Mouse (Mus musculus): Measurements from ENCODE around the gene Use1. TPM values are rescaled to one million over a fixed set of nuclear protein-coding genes. Genes with fewer than 3 reads are reported as not detected.

Gene Use1
- polyA plus RNA-seq, 1 experiment, result 180 TPM

- no peak for TF ChIP-seq MYOG (IDR thresholded peaks at IDR 0.05; ENCODE audit: control insufficient read depth in 1 of 3, insufficient read depth in 1 of 3, insufficient read length in 2 of 3, low read depth in 2 of 3)
- peak; percentile 17 for TF ChIP-seq POLR2A (IDR thresholded peaks at IDR 0.05; ENCODE audit: insufficient read length, low read depth)
- TF ChIP-seq REST (IDR thresholded peaks at IDR 0.05; ENCODE audit: insufficient read depth, insufficient read length), result no peak
- TF ChIP-seq SRF (IDR thresholded peaks at IDR 0.05; ENCODE audit: control insufficient read depth, insufficient read length, low read depth), result no peak
- TF ChIP-seq TCF3 (IDR thresholded peaks at IDR 0.05; ENCODE audit: insufficient read length, low read depth), result no peak
- no peak for TF ChIP-seq USF1 (IDR thresholded peaks at IDR 0.05; ENCODE audit: low read depth)
- peak; percentile 16 for TF ChIP-seq POLR2AphosphoS2 (IDR thresholded peaks at IDR 0.05; ENCODE audit: insufficient read length, low read depth)
- no peak for TF ChIP-seq TCF12 (IDR thresholded peaks at IDR 0.05; ENCODE audit: insufficient read depth, poor library complexity, severe bottlenecking)
- no peak for TF ChIP-seq E2F4 (IDR thresholded peaks at IDR 0.05; ENCODE audit: insufficient read depth)
- no peak for TF ChIP-seq MAX (IDR thresholded peaks at IDR 0.05; ENCODE audit: low read depth)
- TF ChIP-seq MYOD1 (IDR thresholded peaks at IDR 0.05; ENCODE audit: control insufficient read depth in 1 of 3, insufficient read length in 2 of 3, low read depth in 2 of 3), result peak in 1 of 3 experiments; percentile 1
- no peak for TF ChIP-seq CEBPB (IDR thresholded peaks at IDR 0.05; ENCODE audit: insufficient read depth, poor library complexity, severe bottlenecking)
- H3K4me2 ChIP-seq (ENCODE audit: low read depth), result peak overlapping the region; percentile 81
These were observed 13.8 kb downstream of the Use1 start for GRCm38 (mm10) chr8:71380178-71381171.

DNA sequence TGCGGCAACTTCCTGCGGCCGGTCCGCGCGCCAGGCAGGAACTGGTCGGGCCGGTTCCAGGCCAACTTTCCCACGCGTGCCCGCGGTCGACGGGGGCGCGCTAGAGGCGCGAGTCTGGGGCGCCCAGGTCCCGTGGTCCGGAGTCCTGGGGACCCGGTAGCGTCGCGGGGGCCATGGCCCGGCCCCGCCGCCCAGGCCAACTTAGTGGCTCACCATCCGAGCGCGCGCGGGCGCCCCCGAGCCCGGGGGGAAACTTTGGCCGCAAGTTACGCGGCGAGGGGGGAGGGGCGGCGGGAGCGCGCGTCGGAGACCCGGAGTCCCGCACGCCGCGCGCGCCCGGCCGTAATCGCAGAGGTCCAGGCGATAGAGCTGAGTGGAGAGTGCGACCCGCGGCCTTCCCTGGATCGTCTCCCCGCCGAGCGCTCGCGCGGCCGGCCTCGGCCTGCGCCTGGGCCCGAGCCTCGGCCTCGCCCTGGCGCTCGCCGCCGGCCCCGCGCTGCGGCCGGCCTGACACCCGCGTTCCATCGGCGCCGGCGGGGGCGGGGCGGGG lies 14.8 kb downstream of the Use1 start, which contains the start of gene Nr2f6:
Gene Nr2f6, minus strand, starts transcription at position 540 of the 550 bp plus-strand sequence.
- H3K4me2 ChIP-seq (ENCODE audit: low read depth), result peak within 1 kb of the TSS; percentile 81
- peak within 1 kb of the TSS; percentile 50 for H3ac ChIP-seq (ENCODE audit: control insufficient read depth, insufficient read length)
- TF ChIP-seq MAX (IDR thresholded peaks at IDR 0.05; ENCODE audit: low read depth) (no peak), REST (IDR thresholded peaks at IDR 0.05; ENCODE audit: insufficient read depth, insufficient read length) (no peak), TCF12 (IDR thresholded peaks at IDR 0.05; ENCODE audit: insufficient read depth, poor library complexity, severe bottlenecking) (no peak), CEBPB (IDR thresholded peaks at IDR 0.05; ENCODE audit: insufficient read depth, poor library complexity, severe bottlenecking) (no peak), POLR2AphosphoS2 (IDR thresholded peaks at IDR 0.05; ENCODE audit: insufficient read length, low read depth) (peak; percentile 47), MYOG (IDR thresholded peaks at IDR 0.05; ENCODE audit: control insufficient read depth in 1 of 3, insufficient read depth in 1 of 3, insufficient read length in 2 of 3, low read depth in 2 of 3) (no peak), SRF (IDR thresholded peaks at IDR 0.05; ENCODE audit: control insufficient read depth, insufficient read length, low read depth) (no peak), MYOD1 (IDR thresholded peaks at IDR 0.05; ENCODE audit: control insufficient read depth in 1 of 3, insufficient read length in 2 of 3, low read depth in 2 of 3) (no peak), POLR2A (IDR thresholded peaks at IDR 0.05; ENCODE audit: insufficient read length, low read depth) (peak; percentile 59), E2F4 (IDR thresholded peaks at IDR 0.05; ENCODE audit: insufficient read depth) (no peak)
- H3K36me3 ChIP-seq (ENCODE audit: control insufficient read depth, insufficient read depth), result no peaks in the 10 kb centered on the region
- H3K4me3 ChIP-seq, result peak within 1 kb of the TSS; percentile 69
- peaks cover 19% of the 10 kb centered on the region for H3K79me2 ChIP-seq (ENCODE audit: control insufficient read depth, insufficient read depth)
- no peaks in the 10 kb centered on the region for H3K27me3 ChIP-seq (ENCODE audit: control insufficient read depth, insufficient read depth, insufficient read length)

More at GRCm38 (mm10) chr8:71380178-71381171, 13.8 kb downstream of the Use1 start:
- Histone ChIP-seq H3K79me2 (ENCODE audit: control insufficient read depth, insufficient read depth) (peaks cover 19% of the 10 kb centered on the region), H3K4me3 (peak overlapping the region; percentile 69), H3ac (ENCODE audit: control insufficient read depth, insufficient read length) (peak overlapping the region; percentile 50), H3K27me3 (ENCODE audit: control insufficient read depth, insufficient read depth, insufficient read length) (no peaks in the 10 kb centered on the region), H3K36me3 (ENCODE audit: control insufficient read depth, insufficient read depth) (no peaks in the 10 kb centered on the region)

DNA sequence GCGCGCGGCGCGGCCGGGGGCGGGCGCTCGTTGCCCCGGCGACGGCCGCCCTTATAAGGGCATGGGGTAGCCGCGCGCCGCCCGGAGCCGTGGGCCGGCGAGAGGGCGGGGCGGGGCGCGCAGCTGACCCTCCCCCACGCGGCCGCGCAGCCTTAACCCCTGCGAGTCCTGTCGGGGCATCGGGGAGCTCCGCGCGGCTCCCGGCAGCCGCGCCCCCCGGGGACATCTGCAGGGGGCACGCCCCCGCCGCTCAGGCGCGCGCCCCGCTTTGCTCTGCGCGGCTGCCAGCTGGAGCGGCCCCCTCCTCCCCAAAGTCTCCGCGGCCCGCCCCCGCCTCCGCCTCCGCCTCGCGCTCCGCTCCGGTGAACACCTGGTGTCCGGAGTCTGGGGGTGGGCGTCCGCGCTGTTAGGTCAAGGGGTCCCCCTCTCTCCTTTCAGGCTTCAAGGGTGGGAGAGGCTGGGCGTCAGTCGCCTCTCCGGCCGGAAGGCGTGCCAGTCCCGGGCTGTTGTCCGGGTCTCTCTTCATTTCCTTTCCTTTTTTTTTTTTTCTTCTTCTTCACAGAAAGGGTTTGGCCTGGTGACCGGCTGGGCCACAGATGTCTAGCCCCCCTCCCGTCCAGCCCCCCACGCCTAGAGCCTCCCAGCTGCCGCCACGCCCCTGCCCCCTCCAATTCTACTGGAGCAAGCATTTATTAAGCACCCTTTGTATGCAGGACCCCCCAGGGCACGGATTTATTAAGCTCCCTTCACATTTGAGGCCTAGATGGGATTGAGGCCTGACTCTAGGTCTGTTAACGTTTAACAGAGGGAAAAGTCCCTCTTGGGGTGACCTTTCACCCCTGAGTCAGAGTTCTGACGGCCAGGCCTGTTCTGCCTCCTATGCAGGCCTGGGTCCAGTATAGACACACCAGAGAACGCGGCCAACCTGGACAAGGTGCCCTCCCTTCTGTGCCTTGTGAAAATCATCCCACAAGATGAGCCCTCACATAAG lies 15.6 kb downstream of the Use1 start:
- Histone ChIP-seq H3K79me2 (ENCODE audit: control insufficient read depth, insufficient read depth) (peaks cover 19% of the 10 kb centered on the region), H3K36me3 (ENCODE audit: control insufficient read depth, insufficient read depth) (no peaks in the 10 kb centered on the region), H3K4me2 (ENCODE audit: low read depth) (peak overlapping the region; percentile 65), H3K4me3 (peak overlapping the region; percentile 69), H3ac (ENCODE audit: control insufficient read depth, insufficient read length) (peak overlapping the region; percentile 50), H3K27me3 (ENCODE audit: control insufficient read depth, insufficient read depth, insufficient read length) (no peaks in the 10 kb centered on the region)
- TF ChIP-seq MAX (IDR thresholded peaks at IDR 0.05; ENCODE audit: low read depth) (no peak), TCF12 (IDR thresholded peaks at IDR 0.05; ENCODE audit: insufficient read depth, poor library complexity, severe bottlenecking) (no peak), USF1 (IDR thresholded peaks at IDR 0.05; ENCODE audit: low read depth) (no peak), MYOD1 (IDR thresholded peaks at IDR 0.05; ENCODE audit: control insufficient read depth in 1 of 3, insufficient read length in 2 of 3, low read depth in 2 of 3) (peak in 1 of 3 experiments; percentile 63), POLR2A (IDR thresholded peaks at IDR 0.05; ENCODE audit: insufficient read length, low read depth) (peak; percentile 49), SRF (IDR thresholded peaks at IDR 0.05; ENCODE audit: control insufficient read depth, insufficient read length, low read depth) (peak; percentile 94), E2F4 (IDR thresholded peaks at IDR 0.05; ENCODE audit: insufficient read depth) (no peak), MYOG (IDR thresholded peaks at IDR 0.05; ENCODE audit: control insufficient read depth in 1 of 3, insufficient read depth in 1 of 3, insufficient read length in 2 of 3, low read depth in 2 of 3) (peak in 1 of 3 experiments; percentile 46)

DNA sequence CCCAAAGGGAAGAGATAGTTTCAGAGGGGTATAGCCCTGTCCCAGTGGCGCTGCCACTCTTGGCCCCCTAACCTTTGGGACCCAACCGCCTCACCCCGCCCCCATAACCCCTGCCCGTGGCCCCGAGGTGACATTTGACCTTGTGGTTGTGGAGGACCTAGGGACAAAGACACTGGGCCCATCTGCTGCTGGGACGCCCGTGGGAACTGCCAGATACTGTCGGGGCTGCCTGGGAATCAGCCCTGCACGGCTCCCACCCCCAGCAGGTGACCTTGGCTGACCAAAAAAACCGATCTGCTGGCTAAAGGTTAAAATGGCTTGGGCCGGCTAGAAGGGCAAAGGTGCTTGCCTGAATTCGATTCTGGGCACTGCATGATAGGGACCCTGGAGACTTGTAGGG lies 16.7 kb downstream of the Use1 start:
- Histone ChIP-seq H3ac (ENCODE audit: control insufficient read depth, insufficient read length) (no peak overlapping the region), H3K4me3 (no peak overlapping the region), H3K27me3 (ENCODE audit: control insufficient read depth, insufficient read depth, insufficient read length) (no peaks in the 10 kb centered on the region), H3K79me2 (ENCODE audit: control insufficient read depth, insufficient read depth) (peaks cover 19% of the 10 kb centered on the region), H3K36me3 (ENCODE audit: control insufficient read depth, insufficient read depth) (no peaks in the 10 kb centered on the region), H3K4me2 (ENCODE audit: low read depth) (no peak overlapping the region)
- TF ChIP-seq REST (IDR thresholded peaks at IDR 0.05; ENCODE audit: insufficient read depth, insufficient read length) (no peak), E2F4 (IDR thresholded peaks at IDR 0.05; ENCODE audit: insufficient read depth) (no peak), POLR2AphosphoS2 (IDR thresholded peaks at IDR 0.05; ENCODE audit: insufficient read length, low read depth) (no peak), MYOD1 (IDR thresholded peaks at IDR 0.05; ENCODE audit: control insufficient read depth in 1 of 3, insufficient read length in 2 of 3, low read depth in 2 of 3) (no peak), MYOG (IDR thresholded peaks at IDR 0.05; ENCODE audit: control insufficient read depth in 1 of 3, insufficient read depth in 1 of 3, insufficient read length in 2 of 3, low read depth in 2 of 3) (no peak)

All from myocyte (in vitro differentiated cells).